Mouse (Mus musculus): Measurements from ENCODE around the gene Zfp800. TPM values are rescaled to one million over a fixed set of nuclear protein-coding genes. Genes with fewer than 3 reads are reported as not detected.

The Zfp800 gene
- polyA plus RNA-seq, 1 experiment from 2014 or later: 23.2 TPM

DNA sequence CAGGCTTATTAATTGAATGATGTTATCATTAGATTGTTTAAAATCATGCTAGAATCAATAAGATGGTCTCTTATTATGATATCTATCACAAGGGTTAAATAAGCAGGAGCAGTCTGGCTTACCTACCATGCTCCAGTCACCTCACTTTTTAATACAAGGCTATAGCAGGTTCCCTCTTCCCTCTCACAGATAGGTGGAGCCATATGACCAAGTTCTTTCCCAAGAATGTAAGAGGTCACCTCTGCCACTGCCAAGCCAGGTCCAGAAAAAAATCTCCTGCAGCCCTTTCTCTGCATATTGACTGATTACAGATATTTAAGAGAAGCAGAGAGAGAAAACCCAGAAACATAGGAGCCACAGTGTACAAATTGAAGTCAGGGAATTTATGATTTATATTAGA, 88.1 kb downstream of the Zfp800 start:
- no peak overlapping the region for H3K4me2 ChIP-seq (replicated peaks; ENCODE audit: low read depth, low read length)
- no peaks in the 10 kb centered on the region for H3K36me3 ChIP-seq (ENCODE audit: control insufficient read depth, insufficient read depth, low read length)
- no peaks in the 10 kb centered on the region for H3K27me3 ChIP-seq (ENCODE audit: control insufficient read depth, insufficient read depth, low read length)
- no peak for ATAC-seq (ENCODE audit: low FRiP score, low TSS enrichment)
- no peaks in the 10 kb centered on the region for H3K9me3 ChIP-seq (ENCODE audit: control insufficient read depth, low read length)
- no peak overlapping the region for H3K27ac ChIP-seq (ENCODE audit: low read depth, low read length)
- no peaks in the 10 kb centered on the region for H3K4me1 ChIP-seq (ENCODE audit: control insufficient read depth, insufficient read depth, low read length)
- H3K4me3 ChIP-seq (ENCODE audit: low read length): no peak overlapping the region
- no peak overlapping the region for H3K9ac ChIP-seq (ENCODE audit: low read depth, low read length)

DNA sequence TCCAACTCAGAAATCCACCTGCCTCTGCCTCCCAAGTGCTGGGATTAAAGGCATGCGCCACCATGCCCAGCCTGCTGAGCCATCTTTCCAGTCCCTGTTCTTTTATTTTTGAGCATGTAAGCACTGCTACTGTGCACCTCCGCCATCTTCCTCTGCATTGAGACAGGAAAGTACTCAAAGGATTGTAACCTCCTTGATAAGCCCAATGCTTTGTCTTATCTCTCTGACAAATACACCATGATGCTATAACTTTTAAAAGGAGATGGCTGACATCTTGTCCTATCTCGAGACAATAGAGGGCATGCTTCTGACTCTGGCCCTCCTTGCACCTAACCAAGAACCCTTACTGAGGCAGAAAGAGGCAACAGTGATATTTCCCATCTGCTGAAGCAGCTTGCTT, 88.9 kb downstream of the Zfp800 start:
- Histone ChIP-seq H3K4me1 (ENCODE audit: control insufficient read depth, insufficient read depth, low read length) (no peaks in the 10 kb centered on the region), H3K27ac (ENCODE audit: low read depth, low read length) (no peak overlapping the region), H3K27me3 (ENCODE audit: control insufficient read depth, insufficient read depth, low read length) (no peaks in the 10 kb centered on the region), H3K4me3 (ENCODE audit: low read length) (no peak overlapping the region), H3K9ac (ENCODE audit: low read depth, low read length) (no peak overlapping the region), H3K4me2 (replicated peaks; ENCODE audit: low read depth, low read length) (no peak overlapping the region), H3K9me3 (ENCODE audit: control insufficient read depth, low read length) (no peaks in the 10 kb centered on the region), H3K36me3 (ENCODE audit: control insufficient read depth, insufficient read depth, low read length) (no peaks in the 10 kb centered on the region)
- WGBS: 87% methylated on average over 3 of the region's 3 CpGs
- no peak for ATAC-seq (ENCODE audit: low FRiP score, low TSS enrichment)

DNA sequence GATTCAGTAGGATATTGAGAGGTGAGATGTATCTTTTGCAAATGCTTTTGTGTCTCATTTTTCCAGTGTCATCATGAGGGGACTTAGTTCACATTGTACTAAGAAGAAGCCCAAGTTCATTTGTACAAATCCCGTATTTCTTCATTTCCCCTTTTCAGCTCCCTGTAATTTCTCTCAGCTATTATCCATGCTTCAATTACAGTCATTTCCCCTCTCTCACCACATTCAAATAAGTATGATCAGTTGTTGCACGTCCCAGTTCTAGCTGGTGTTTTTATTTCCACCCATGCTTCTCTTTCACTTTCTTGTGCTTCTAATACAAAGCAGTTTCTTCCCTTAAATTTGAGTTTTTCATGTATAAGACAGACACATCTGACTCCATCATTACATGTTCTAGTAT, 91.1 kb downstream of the Zfp800 start:
- Histone ChIP-seq H3K9ac (ENCODE audit: low read depth, low read length) (no peak overlapping the region), H3K27ac (ENCODE audit: low read depth, low read length) (no peak overlapping the region), H3K4me3 (ENCODE audit: low read length) (no peak overlapping the region), H3K9me3 (ENCODE audit: control insufficient read depth, low read length) (no peaks in the 10 kb centered on the region), H3K4me1 (ENCODE audit: control insufficient read depth, insufficient read depth, low read length) (no peaks in the 10 kb centered on the region), H3K4me2 (replicated peaks; ENCODE audit: low read depth, low read length) (no peak overlapping the region), H3K27me3 (ENCODE audit: control insufficient read depth, insufficient read depth, low read length) (no peaks in the 10 kb centered on the region), H3K36me3 (ENCODE audit: control insufficient read depth, insufficient read depth, low read length) (no peaks in the 10 kb centered on the region)
- 77% methylated on average over 2 of the region's 2 CpGs for WGBS
- no peak for ATAC-seq (ENCODE audit: low FRiP score, low TSS enrichment)

DNA sequence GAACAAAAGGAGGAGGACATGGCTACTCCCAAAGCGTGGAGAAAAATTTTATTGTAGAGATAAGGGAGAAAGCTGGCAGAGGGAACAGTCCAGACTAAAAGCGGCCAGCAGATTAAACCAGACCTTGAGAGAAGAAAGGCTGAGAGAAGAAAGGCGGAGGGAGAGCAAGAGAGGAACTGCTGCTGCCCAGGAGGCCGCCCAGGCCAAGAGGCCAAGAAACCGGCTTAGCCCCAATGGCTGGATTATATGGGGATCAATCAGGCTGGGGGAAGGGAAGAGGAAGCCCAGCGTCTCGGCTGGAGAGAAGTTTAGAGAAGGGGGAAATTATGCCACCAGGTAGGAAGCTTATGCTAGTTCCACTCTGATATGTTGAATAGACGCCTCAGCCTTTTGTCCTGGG, 101.5 kb downstream of the Zfp800 start:
- Histone ChIP-seq H3K9ac (ENCODE audit: low read depth, low read length) (no peak overlapping the region), H3K4me2 (replicated peaks; ENCODE audit: low read depth, low read length) (no peak overlapping the region), H3K9me3 (ENCODE audit: control insufficient read depth, low read length) (no peaks in the 10 kb centered on the region), H3K27me3 (ENCODE audit: control insufficient read depth, insufficient read depth, low read length) (no peaks in the 10 kb centered on the region), H3K4me1 (ENCODE audit: control insufficient read depth, insufficient read depth, low read length) (no peaks in the 10 kb centered on the region), H3K36me3 (ENCODE audit: control insufficient read depth, insufficient read depth, low read length) (no peaks in the 10 kb centered on the region), H3K27ac (ENCODE audit: low read depth, low read length) (no peak overlapping the region), H3K4me3 (ENCODE audit: low read length) (no peak overlapping the region)
- no peak for ATAC-seq (ENCODE audit: low FRiP score, low TSS enrichment)
- 35% methylated on average over 8 of the region's 8 CpGs for WGBS

DNA sequence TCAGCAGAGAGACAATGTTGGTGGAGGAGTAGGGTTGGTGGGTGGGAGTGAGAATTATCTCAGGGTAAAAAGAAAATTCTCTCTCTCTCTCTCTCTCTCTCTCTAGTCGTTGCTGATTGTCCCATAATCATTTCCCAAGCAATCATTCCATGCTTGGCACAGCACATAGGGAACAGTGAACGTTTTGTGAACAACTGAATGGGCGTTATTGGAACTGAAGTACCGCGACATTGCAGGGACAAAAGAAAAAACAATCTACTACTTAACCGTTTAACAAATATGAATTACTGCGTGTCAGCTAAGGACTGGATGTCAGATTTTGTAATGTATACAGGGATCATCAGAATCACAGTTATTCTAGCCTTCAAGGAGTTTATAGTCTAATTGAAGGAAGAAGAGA, 102.2 kb downstream of the Zfp800 start:
- H3K4me1 ChIP-seq (ENCODE audit: control insufficient read depth, insufficient read depth, low read length): no peaks in the 10 kb centered on the region
- ATAC-seq (ENCODE audit: low FRiP score, low TSS enrichment): no peak
- no peak overlapping the region for H3K9ac ChIP-seq (ENCODE audit: low read depth, low read length)
- no peak overlapping the region for H3K27ac ChIP-seq (ENCODE audit: low read depth, low read length)
- no peak overlapping the region for H3K4me2 ChIP-seq (replicated peaks; ENCODE audit: low read depth, low read length)
- H3K9me3 ChIP-seq (ENCODE audit: control insufficient read depth, low read length): no peaks in the 10 kb centered on the region
- H3K4me3 ChIP-seq (ENCODE audit: low read length): no peak overlapping the region
- H3K27me3 ChIP-seq (ENCODE audit: control insufficient read depth, insufficient read depth, low read length): no peaks in the 10 kb centered on the region
- WGBS: 71% methylated on average over 7 of the region's 7 CpGs
- no peaks in the 10 kb centered on the region for H3K36me3 ChIP-seq (ENCODE audit: control insufficient read depth, insufficient read depth, low read length)

DNA sequence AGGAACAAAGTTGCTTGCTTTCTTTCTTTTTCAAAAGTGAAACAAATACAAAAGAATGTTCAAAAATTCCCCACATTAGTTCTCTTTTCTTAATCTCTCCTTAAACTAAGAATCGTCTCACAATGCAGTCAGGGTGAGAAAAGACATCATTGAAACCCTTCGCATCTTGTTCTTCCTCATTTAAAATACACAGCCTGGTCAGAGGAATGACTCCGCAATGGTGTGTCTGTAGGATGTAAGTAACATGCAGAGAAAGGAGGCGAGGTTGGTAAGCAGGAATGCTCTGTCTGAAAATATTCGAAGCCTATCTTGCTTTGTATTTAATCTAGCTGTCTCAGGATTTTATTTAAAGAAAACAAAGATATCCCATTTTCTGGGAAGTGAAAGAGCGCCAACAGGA, 105.0 kb downstream of the Zfp800 start:
- WGBS: 79% methylated on average over 6 of the region's 6 CpGs
- no peaks in the 10 kb centered on the region for H3K27me3 ChIP-seq (ENCODE audit: control insufficient read depth, insufficient read depth, low read length)
- no peak overlapping the region for H3K27ac ChIP-seq (ENCODE audit: low read depth, low read length)
- no peak overlapping the region for H3K9ac ChIP-seq (ENCODE audit: low read depth, low read length)
- H3K9me3 ChIP-seq (ENCODE audit: control insufficient read depth, low read length): no peaks in the 10 kb centered on the region
- ATAC-seq (ENCODE audit: low FRiP score, low TSS enrichment): no peak
- H3K4me1 ChIP-seq (ENCODE audit: control insufficient read depth, insufficient read depth, low read length): no peaks in the 10 kb centered on the region
- no peak overlapping the region for H3K4me3 ChIP-seq (ENCODE audit: low read length)
- no peaks in the 10 kb centered on the region for H3K36me3 ChIP-seq (ENCODE audit: control insufficient read depth, insufficient read depth, low read length)
- H3K4me2 ChIP-seq (replicated peaks; ENCODE audit: low read depth, low read length): no peak overlapping the region

DNA sequence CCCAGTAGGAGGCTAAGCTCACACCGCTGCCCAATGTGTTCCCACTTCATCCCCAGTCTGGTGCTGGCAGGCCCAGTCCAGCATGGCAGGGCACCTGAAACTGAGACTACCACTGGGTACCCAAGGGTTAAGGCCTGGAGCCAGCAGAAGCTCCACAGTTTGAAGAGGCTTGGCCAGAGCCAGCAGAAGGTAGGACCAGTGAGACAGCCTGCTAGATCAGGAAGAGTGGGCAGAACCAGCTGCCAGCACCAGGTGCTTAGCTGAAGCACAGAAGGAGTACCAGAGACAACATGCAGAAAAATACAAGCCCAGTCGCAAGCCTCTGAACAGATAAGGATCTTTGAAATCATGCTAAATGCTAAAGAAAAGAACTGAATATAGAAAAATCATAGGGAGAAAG, 117.9 kb downstream of the Zfp800 start:
- Histone ChIP-seq H3K36me3 (ENCODE audit: control insufficient read depth, insufficient read depth, low read length) (no peaks in the 10 kb centered on the region), H3K27me3 (ENCODE audit: control insufficient read depth, insufficient read depth, low read length) (no peaks in the 10 kb centered on the region), H3K4me2 (replicated peaks; ENCODE audit: low read depth, low read length) (no peak overlapping the region), H3K4me1 (ENCODE audit: control insufficient read depth, insufficient read depth, low read length) (no peaks in the 10 kb centered on the region), H3K9me3 (ENCODE audit: control insufficient read depth, low read length) (no peaks in the 10 kb centered on the region), H3K27ac (ENCODE audit: low read depth, low read length) (no peak overlapping the region), H3K4me3 (ENCODE audit: low read length) (no peak overlapping the region), H3K9ac (ENCODE audit: low read depth, low read length) (no peak overlapping the region)
- WGBS: 89% methylated on average over 2 of the region's 2 CpGs
- no peak for ATAC-seq (ENCODE audit: low FRiP score, low TSS enrichment)

DNA sequence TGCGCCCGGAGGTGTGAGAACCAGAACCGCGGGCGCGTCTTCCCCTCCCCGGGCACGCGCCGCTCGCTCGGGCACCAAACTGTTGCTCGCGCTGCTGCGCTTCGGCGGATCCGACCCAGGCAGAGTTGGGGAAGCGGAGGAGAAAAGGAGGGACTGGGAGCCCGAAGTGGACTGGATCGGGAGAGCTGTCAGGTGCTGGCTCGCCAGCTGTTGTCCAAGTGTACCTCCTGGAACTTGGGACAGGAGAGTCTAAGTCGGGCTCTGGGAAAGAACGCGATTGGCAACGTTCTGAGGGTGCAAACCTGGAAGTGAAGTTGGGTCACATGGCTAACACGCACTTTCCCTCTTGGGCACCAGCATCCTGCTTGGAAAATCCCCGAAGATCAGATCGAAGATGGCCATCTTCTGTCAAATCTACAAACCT, 135.6 kb downstream of the Zfp800 start:
- peak overlapping the region; percentile 79 for H3K9ac ChIP-seq (ENCODE audit: low read depth, low read length)
- H3K4me2 ChIP-seq (replicated peaks; ENCODE audit: low read depth, low read length): peak overlapping the region; percentile 86
- peak overlapping the region; percentile 84 for H3K4me3 ChIP-seq (ENCODE audit: low read length)
- WGBS: under 1% methylated on average over 29 of the region's 29 CpGs
- ATAC-seq (ENCODE audit: low FRiP score, low TSS enrichment): peak; percentile 71
- H3K27me3 ChIP-seq (ENCODE audit: control insufficient read depth, insufficient read depth, low read length): no peaks in the 10 kb centered on the region
- no peaks in the 10 kb centered on the region for H3K9me3 ChIP-seq (ENCODE audit: control insufficient read depth, low read length)
- H3K4me1 ChIP-seq (ENCODE audit: control insufficient read depth, insufficient read depth, low read length): no peaks in the 10 kb centered on the region
- H3K36me3 ChIP-seq (ENCODE audit: control insufficient read depth, insufficient read depth, low read length): peaks cover 13% of the 10 kb centered on the region; the same call in 1 of the 2 replicates
- peak overlapping the region; percentile 83 for H3K27ac ChIP-seq (ENCODE audit: low read depth, low read length)

DNA sequence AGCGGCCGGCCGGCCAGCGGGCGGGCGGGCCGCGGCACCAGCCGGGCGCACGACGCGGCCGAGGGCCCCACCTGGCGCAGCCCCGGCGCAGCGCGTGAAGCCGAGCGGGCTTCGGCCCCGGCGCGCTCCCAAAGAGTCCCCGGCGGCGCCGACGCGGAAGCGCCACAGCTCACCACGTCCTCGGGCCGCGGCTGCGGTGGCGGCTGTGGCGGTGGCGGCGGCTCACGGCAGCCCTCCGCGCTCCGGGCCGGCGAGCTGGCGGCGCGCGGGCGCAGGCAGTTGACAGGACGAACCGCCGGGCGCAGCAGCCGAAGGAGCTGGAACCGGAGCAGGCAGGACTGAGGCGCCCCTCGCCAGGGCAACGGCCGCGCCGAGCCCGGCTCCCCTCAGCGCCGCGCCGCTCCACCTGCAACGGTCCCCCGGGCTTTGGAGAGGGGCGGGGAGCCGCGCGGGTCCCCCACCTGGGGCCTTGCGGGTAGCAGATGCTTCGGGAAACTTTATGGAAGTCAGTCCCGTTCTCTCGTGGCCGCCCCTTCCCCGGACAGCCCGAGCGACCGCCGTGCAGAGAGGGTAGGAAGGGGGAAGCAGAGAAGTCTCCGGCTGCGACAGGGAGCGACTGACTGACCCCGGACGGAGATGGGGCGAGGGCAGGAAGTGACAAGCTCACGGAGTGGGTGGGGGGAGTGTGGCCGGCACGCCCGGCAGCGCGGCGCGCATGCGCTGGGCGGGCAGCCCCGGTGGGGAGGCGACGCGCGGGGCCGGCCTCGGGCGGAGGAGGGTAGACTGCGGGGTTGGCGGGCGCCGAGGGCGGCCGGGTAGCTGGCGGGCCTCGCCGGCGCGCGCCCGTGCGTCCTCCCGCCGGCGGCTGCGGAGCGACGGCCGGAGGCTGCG, 136.3 kb downstream of the Zfp800 start:
- H3K9ac ChIP-seq (ENCODE audit: low read depth, low read length): peak overlapping the region; percentile 79
- no peaks in the 10 kb centered on the region for H3K27me3 ChIP-seq (ENCODE audit: control insufficient read depth, insufficient read depth, low read length)
- H3K4me3 ChIP-seq (ENCODE audit: low read length): peak overlapping the region; percentile 84
- WGBS: under 1% methylated on average over 88 of the region's 131 CpGs
- H3K27ac ChIP-seq (ENCODE audit: low read depth, low read length): peak overlapping the region; percentile 83
- H3K4me2 ChIP-seq (replicated peaks; ENCODE audit: low read depth, low read length): peak overlapping the region; percentile 86
- peak; percentile 97 for ATAC-seq (ENCODE audit: low FRiP score, low TSS enrichment)
- H3K36me3 ChIP-seq (ENCODE audit: control insufficient read depth, insufficient read depth, low read length): peaks cover 13% of the 10 kb centered on the region; the same call in 1 of the 2 replicates
- H3K4me1 ChIP-seq (ENCODE audit: control insufficient read depth, insufficient read depth, low read length): no peaks in the 10 kb centered on the region
- no peaks in the 10 kb centered on the region for H3K9me3 ChIP-seq (ENCODE audit: control insufficient read depth, low read length)

All from kidney, embryonic 14.5 days (tissue).